Mouse (Mus musculus) forebrain, embryonic 16.5 days (tissue): ENCODE results near the gene Atp1b2. TPM values are rescaled to one million over a fixed set of nuclear protein-coding genes. Genes with fewer than 3 reads are reported as not detected.
A peak's percentile ranks its signal among the peaks of the same experiment; 100 is the strongest.

Experiments
- ATAC-seq: fragments of 200-750 bp; cut with Nextera tagmentation; 2 replicates; pipeline ENCODE4 v1.8.0; 2017; ENCODE audit warnings: mild to moderate bottlenecking, moderate library complexity
- H3K27ac ChIP-seq: fragments of 300-500 bp; sonication (generic); 2 replicates; pipeline ENCODE4 v1.5.1; 2014; ENCODE audit warnings: low read length, control low read depth
- H3K27me3 ChIP-seq: fragments of 300-500 bp; sonication (generic); replicated peaks from 2 replicates; pipeline ENCODE4 v1.6.1; 2014; ENCODE audit warnings: low read length; ENCODE audit not compliant: control insufficient read depth, insufficient read depth
- H3K36me3 ChIP-seq: fragments of 300-500 bp; sonication (generic); 2 replicates; pipeline ENCODE4 v1.6.1; 2014; ENCODE audit not compliant: control insufficient read depth, insufficient read depth
- H3K4me1 ChIP-seq: fragments of 300-500 bp; sonication (generic); replicated peaks from 2 replicates; pipeline ENCODE4 v1.6.1; 2014; ENCODE audit warnings: low read length; ENCODE audit not compliant: control insufficient read depth, insufficient read depth
- H3K4me2 ChIP-seq: fragments of 300-500 bp; sonication (generic); 2 replicates; pipeline ENCODE4 v1.6.1; 2014; ENCODE audit warnings: mild to moderate bottlenecking, low read length, control low read depth
- H3K4me3 ChIP-seq: fragments of 300-500 bp; sonication (generic); replicated peaks from 2 replicates; pipeline ENCODE4 v1.5.1; 2014; ENCODE audit warnings: mild to moderate bottlenecking, low read length, control low read depth
- H3K9ac ChIP-seq: fragments of 300-500 bp; sonication (generic); replicated peaks from 2 replicates; pipeline ENCODE4 v1.6.1; 2014; ENCODE audit warnings: low read depth, low read length, control low read depth
- H3K9me3 ChIP-seq: fragments of 300-500 bp; sonication (generic); 2 replicates; pipeline ENCODE4 v1.6.1; 2016; ENCODE audit warnings: low read length; ENCODE audit not compliant: control insufficient read depth
- WGBS: fragments of 180-500 bp; shearing (Covaris S2); extraction: QIAGEN DNeasy Blood & Tissue Kit; methylation state at CpG from one replicate; pipeline ENCODE4 v1.1.7; 2014; 5-methylcytosine and 5-hydroxymethylcytosine counted together
- polyA plus RNA-seq: library from polyadenylated mRNA; unstranded; fragments of >200 nt; fragmentation: Nextera tagmentation; extraction: Ambion mirVana; gene quantifications from 2 replicates; pipeline ENCODE4 v1.2.1, GENCODE M21; 2015

The Atp1b2 gene
- polyA plus RNA-seq, 1 experiment from 2014 or later: 33.8 TPM

DNA sequence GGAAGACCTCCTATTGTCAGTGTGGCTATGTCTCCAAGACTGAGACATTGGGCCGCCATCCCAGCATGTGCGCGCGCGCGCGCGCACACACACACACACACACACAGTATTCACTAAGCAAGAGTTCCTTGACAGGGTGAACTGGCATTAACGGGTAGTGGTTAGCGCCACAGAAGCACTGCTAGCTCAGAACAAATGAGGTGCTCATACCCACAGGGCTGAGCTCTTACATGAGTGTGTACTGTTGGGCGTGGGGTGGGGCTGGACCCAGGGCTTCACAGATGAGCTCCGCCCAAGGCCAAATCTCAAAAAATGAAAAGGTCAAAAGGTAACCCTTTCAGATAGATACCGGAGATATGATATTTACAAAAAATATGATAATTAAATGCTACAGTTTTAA lies 20.8 kb downstream of the Atp1b2 start:
- no peak for ATAC-seq
- no peak overlapping the region for H3K27ac ChIP-seq
- H3K36me3 ChIP-seq: peaks cover 14% of the 10 kb centered on the region
- 94% methylated on average over 13 of the region's 13 CpGs for WGBS
- H3K4me1 ChIP-seq: peaks cover 9% of the 10 kb centered on the region
- H3K4me3 ChIP-seq: no peak overlapping the region
- H3K4me2 ChIP-seq: no peak overlapping the region
- H3K27me3 ChIP-seq: no peaks in the 10 kb centered on the region
- no peak overlapping the region for H3K9ac ChIP-seq
- no peaks in the 10 kb centered on the region for H3K9me3 ChIP-seq

DNA sequence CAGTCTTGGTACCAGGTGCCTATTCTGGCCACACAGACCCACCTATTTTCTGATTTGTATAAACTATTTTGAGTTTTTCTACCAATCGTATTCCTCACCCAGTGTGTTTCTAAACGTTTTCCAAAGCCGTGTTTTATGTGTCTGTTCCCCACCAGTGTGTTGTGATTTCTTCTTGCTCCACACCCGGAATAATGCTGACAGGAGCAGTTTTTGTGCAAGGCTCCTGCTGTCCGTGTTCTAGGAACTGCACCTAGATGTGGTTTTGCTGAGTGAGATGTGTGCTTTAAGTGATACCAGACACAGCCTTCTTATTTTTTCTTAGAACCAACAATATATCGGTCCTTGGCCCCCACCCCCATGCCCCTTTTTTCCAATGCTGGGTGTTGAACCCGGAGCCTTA lies 21.7 kb downstream of the Atp1b2 start:
- Histone ChIP-seq H3K4me3 (no peak overlapping the region), H3K27ac (no peak overlapping the region), H3K4me1 (peaks cover 9% of the 10 kb centered on the region), H3K27me3 (no peaks in the 10 kb centered on the region), H3K9ac (no peak overlapping the region), H3K4me2 (no peak overlapping the region), H3K36me3 (peaks cover 6% of the 10 kb centered on the region; the same call in 1 of the 2 replicates), H3K9me3 (no peaks in the 10 kb centered on the region)
- ATAC-seq: no peak
- WGBS: 85% methylated on average over 7 of the region's 7 CpGs

DNA sequence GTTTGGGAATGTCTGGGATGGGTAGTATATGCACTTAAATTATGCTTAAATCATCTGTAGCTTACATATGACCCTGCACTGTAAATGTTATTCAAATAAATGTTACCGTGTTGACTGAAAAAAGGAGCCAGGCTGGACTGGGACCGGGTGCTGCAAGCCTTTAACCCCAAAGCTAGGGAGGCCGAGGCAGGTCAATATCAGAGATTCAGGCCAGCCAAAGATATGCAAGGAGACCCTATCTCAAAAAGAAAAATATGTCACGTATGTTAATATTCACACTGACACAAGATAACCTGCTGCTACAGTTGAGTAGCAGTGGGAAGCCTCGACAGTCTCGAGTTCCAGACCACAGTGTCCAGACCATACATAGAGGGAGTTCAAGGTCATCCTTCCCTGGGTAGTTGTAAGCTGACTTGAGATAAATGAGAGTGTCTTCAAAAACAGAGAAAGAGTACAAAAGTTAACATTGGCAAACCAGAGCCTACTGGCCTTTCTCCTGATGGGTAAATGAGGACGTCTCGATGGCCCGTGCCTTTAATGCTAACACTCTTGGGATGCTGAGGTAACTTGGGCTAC lies 23.4 kb downstream of the Atp1b2 start:
- Histone ChIP-seq H3K4me1 (peaks cover 23% of the 10 kb centered on the region), H3K9ac (no peak overlapping the region), H3K27me3 (no peaks in the 10 kb centered on the region), H3K27ac (no peak overlapping the region), H3K9me3 (no peaks in the 10 kb centered on the region), H3K4me2 (peak overlapping the region; percentile 82), H3K4me3 (peak overlapping the region; percentile 65; the same call in 1 of the 2 replicates), H3K36me3 (no peaks in the 10 kb centered on the region)
- WGBS: 58% methylated on average over 9 of the region's 9 CpGs
- no peak for ATAC-seq

DNA sequence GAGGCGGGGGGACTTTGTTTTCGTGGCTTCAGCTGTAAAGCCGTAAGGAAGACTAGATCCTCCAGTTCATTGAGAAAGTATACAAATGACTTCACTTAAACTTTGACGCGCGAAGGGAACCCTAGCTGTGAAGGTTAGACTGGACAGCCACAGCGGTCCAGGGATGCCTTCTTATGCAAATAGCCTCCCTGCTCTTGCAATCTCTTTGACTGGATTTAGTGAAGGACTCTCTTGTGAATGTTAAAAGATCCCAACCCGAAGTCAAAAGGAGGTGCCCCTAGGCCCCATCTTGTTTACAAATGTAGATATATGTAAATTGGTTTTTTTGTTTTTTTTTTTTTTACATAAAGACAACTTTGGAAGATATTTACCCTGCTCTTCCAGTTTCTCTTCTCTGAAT lies 23.9 kb downstream of the Atp1b2 start:
- peak overlapping the region; percentile 94 for H3K27ac ChIP-seq
- H3K4me3 ChIP-seq: peak overlapping the region; percentile 65
- peak overlapping the region; percentile 82 for H3K4me2 ChIP-seq
- H3K27me3 ChIP-seq: no peaks in the 10 kb centered on the region
- H3K36me3 ChIP-seq: no peaks in the 10 kb centered on the region
- H3K9ac ChIP-seq: peak overlapping the region; percentile 68
- H3K9me3 ChIP-seq: no peaks in the 10 kb centered on the region
- no peak for ATAC-seq
- peaks cover 28% of the 10 kb centered on the region for H3K4me1 ChIP-seq
- WGBS: under 1% methylated on average over 8 of the region's 8 CpGs

DNA sequence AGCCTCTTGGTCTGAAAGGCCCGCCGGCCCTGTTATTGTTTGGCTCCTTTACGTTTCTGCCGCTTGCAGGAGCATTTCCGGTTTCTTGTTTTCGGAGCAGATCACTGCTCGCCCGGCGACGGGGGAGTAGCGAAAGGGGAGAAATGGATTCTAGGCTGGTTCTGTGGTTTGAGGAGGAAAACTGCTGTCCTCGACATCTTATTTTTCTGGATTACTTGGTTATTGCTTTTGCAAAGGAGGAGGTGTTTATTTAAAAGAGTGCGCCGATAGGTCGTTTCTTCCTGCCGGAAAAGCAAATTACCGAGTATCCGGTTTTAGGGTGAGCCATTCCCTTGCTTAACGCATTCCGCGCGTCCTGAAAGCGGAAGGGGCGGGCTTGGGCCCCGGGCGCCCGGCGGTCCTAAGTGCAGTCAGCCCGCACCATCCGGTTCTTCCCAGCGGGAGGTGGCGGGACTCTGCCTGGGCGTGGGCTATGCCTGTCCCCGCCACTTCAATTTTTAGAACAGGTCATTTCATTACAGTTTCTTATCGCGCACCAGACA lies 24.5 kb downstream of the Atp1b2 start:
- H3K27me3 ChIP-seq: no peaks in the 10 kb centered on the region
- H3K4me1 ChIP-seq: peaks cover 33% of the 10 kb centered on the region
- H3K36me3 ChIP-seq: no peaks in the 10 kb centered on the region
- H3K9me3 ChIP-seq: no peaks in the 10 kb centered on the region
- peak overlapping the region; percentile 94 for H3K27ac ChIP-seq
- ATAC-seq: peak; percentile 85
- WGBS: under 1% methylated on average over 36 of the region's 36 CpGs
- H3K4me2 ChIP-seq: peak overlapping the region; percentile 82
- H3K4me3 ChIP-seq: peak overlapping the region; percentile 65
- H3K9ac ChIP-seq: peak overlapping the region; percentile 68

DNA sequence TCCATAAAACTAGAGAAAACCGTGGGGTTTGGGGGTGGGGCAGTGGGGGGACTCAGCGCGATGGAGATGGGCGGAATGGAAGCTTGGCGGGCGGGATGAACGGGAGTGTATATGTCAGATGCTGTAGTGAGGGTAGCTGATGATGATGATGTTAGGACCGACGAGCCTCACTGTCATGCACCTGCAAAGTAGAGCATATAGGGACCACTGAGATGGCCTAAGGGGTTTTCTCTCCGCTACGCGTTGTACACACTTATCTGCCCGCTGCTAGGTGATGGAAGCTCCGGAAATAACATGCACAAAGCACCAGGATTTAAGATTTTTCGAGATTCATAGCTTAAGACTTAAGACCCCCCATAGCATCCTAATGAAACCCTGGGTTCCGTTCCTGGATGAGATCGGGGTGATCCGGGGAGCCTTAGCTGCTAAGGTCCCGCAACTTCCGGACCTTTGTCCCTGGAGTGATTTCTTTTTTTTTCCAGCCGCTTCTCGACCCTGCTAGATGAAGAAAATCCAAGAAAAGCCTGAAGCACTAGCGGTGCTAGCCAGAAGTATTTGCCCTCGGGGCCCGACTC lies 25.1 kb downstream of the Atp1b2 start:
- ATAC-seq: no peak
- Histone ChIP-seq H3K9ac (peak overlapping the region; percentile 68), H3K27ac (peak overlapping the region; percentile 94), H3K9me3 (no peaks in the 10 kb centered on the region), H3K4me3 (peak overlapping the region; percentile 65), H3K4me2 (peak overlapping the region; percentile 66), H3K4me1 (peaks cover 36% of the 10 kb centered on the region), H3K36me3 (no peaks in the 10 kb centered on the region), H3K27me3 (no peaks in the 10 kb centered on the region)
- WGBS: under 1% methylated on average over 25 of the region's 25 CpGs

DNA sequence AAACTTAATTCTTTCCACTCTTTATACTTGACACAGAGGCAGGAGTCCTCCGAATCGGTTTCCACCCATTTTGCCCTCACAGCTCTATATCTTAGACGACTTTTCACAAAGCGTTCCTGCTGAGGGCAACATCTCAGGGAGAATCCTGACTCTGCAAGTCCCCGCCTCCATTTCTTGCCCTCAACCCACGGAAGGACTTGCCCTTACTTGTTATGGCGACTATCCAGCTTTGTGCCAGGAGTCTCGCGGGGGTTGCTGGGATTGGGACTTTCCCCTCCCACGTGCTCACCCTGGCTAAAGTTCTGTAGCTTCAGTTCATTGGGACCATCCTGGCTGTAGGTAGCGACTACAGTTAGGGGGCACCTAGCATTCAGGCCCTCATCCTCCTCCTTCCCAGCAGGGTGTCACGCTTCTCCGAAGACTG lies 25.6 kb downstream of the Atp1b2 start, which contains the start of the genes Wrap53 and Trp53:
Gene Wrap53, minus strand, starts transcription at position 165 of the 424 bp plus-strand sequence.
Gene Trp53, plus strand, starts transcription at position 269 of the 424 bp plus-strand sequence.
- Histone ChIP-seq H3K27me3 (no peaks in the 10 kb centered on the region), H3K4me3 (peak within 1 kb of the TSS; percentile 81), H3K4me2 (peak within 1 kb of the TSS; percentile 88), H3K36me3 (no peaks in the 10 kb centered on the region), H3K27ac (peak within 1 kb of the TSS; percentile 94), H3K9ac (peak within 1 kb of the TSS; percentile 81), H3K4me1 (peaks cover 36% of the 10 kb centered on the region), H3K9me3 (no peaks in the 10 kb centered on the region)
- 0% methylated on average over 13 of the region's 13 CpGs for WGBS
- peak; percentile 65 for ATAC-seq

DNA sequence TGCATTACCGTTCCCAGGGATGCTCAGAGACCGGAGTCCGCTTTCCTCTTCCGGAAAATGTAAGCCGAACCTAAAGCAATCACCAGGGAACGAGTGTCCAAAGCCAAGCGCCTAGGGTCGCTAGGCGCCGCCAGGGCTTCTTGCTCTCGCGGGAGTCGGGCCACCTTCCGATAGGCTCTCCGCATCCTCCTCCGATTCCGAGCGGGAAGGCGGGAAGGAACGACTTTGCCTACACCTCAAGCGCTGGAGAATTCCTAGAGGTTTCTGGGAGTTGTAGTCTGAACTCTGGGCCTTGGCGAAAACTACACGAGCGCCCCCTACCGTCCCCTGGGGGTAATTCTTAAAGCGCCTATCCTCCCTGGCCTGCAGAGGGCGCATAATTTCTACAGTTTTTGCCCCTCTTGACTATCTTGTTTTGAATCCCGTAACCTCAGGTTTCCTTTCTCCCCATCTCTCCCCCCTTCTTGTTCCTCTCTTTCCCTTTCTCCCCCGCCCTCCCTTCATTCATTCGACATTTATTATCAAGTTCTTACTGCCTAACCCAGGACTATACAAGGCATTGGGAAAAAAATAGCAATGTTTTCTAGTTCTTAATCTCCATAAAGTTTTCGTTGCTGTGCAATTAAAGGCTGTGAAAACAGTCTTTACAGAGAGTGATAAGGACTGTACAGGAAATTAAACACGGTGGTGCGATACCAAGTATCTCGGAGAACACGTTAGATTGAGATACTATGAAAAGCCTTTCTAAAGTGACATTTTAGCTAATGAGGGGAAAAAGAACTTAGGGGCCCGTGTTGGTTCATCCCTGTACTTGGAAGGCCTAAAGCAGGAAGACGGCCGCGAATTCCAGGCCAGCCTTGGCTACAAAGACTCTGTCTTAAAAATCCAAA lies 26.4 kb downstream of the Atp1b2 start:
- no peaks in the 10 kb centered on the region for H3K27me3 ChIP-seq
- H3K27ac ChIP-seq: peak overlapping the region; percentile 94
- 1% methylated on average over 39 of the region's 39 CpGs for WGBS
- peak overlapping the region; percentile 81 for H3K9ac ChIP-seq
- peak overlapping the region; percentile 88 for H3K4me2 ChIP-seq
- peaks cover 36% of the 10 kb centered on the region for H3K4me1 ChIP-seq
- H3K36me3 ChIP-seq: no peaks in the 10 kb centered on the region
- ATAC-seq: peak; percentile 91
- H3K4me3 ChIP-seq: peak overlapping the region; percentile 81
- H3K9me3 ChIP-seq: no peaks in the 10 kb centered on the region

DNA sequence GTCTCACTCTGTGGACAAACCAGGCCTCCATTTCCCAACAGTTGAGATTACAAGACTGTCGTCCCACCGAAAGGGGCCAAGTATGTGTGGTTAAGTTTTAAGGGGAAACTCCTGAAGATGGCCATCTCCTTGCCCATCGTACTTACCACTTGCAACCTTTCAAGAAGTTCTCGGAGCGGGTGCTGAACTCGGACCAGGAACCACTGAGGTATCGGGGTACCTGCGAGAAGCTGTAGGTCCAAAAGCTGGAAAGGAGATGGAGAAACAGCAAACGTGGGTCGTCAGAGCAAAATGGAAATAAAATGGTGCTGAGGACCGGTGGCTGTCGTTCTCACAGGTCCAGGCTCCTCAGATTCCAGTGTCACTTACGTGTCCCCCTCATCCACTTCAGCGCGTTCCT lies 27.4 kb downstream of the Atp1b2 start:
- Histone ChIP-seq H3K4me1 (peaks cover 36% of the 10 kb centered on the region), H3K27ac (no peak overlapping the region), H3K27me3 (no peaks in the 10 kb centered on the region), H3K4me3 (peak overlapping the region; percentile 81), H3K9me3 (no peaks in the 10 kb centered on the region), H3K36me3 (no peaks in the 10 kb centered on the region), H3K9ac (peak overlapping the region; percentile 81), H3K4me2 (peak overlapping the region; percentile 88)
- ATAC-seq: no peak
- 11% methylated on average over 15 of the region's 15 CpGs for WGBS
